Mouse (Mus musculus): Measurements from ENCODE around the gene Sgsh. TPM values are rescaled to one million over a fixed set of nuclear protein-coding genes. Genes with fewer than 3 reads are reported as not detected.
A peak's percentile ranks its signal among the peaks of the same experiment; 100 is the strongest.
"Not testable (repeated sequence)": the region's sequence is repeated elsewhere in the genome, so short reads cannot be mapped to it uniquely, and the experiment has no call there.

Gene Sgsh
- 21.6 and 26.9 TPM in 2 replicates for total RNA-seq (2021)
- long read RNA-seq, full-length matches to known transcripts = 4 of 17 reads
- long read RNA-seq, partial matches to known transcripts = 3 of 17 reads
- long read RNA-seq, other reads (novel, unspliced or antisense) = 10 of 17 reads

GRCm38 (mm10) chr11:119355443-119356385 is at the start of gene Sgsh, which contains the start of gene Slc26a11:
Gene Sgsh, minus strand, starts transcription at chr11:119355536.
Gene Slc26a11, plus strand, starts transcription at chr11:119355557.
- peak; percentile 94 for DNase-seq

- peak; percentile 41 for DNase-seq
Observed at GRCm38 (mm10) chr11:119404627-119405026, 49.3 kb upstream of the Sgsh start.

GRCm38 (mm10) chr11:119402501-119403160 is 47.3 kb upstream of the Sgsh start:
- no peak for DNase-seq

GRCm38 (mm10) chr11:119396461-119396860 is 41.1 kb upstream of the Sgsh start:
- DNase-seq = no peak

GRCm38 (mm10) chr11:119395931-119396330 is 40.6 kb upstream of the Sgsh start:
- DNase-seq = no peak

- no peak for DNase-seq
Observed at GRCm38 (mm10) chr11:119395394-119395793, 40.1 kb upstream of the Sgsh start.

GRCm38 (mm10) chr11:119394210-119394609 is 38.9 kb upstream of the Sgsh start:
- no peak for DNase-seq

- DNase-seq = no peak
Observed at GRCm38 (mm10) chr11:119393483-119393804, 38.1 kb upstream of the Sgsh start.

- DNase-seq = peak; percentile 65
Observed at GRCm38 (mm10) chr11:119392800-119393482, 37.6 kb upstream of the Sgsh start, which contains the start of gene Rnf213. Gene Rnf213, plus strand, starts transcription at chr11:119393100.

GRCm38 (mm10) chr11:119392001-119392614 is 36.8 kb upstream of the Sgsh start:
- DNase-seq = peak; percentile 74

- no peak for DNase-seq
Observed at GRCm38 (mm10) chr11:119391386-119392000, 36.2 kb upstream of the Sgsh start.

- peak; percentile 76 for DNase-seq
Observed at GRCm38 (mm10) chr11:119390271-119391231, 35.2 kb upstream of the Sgsh start.

GRCm38 (mm10) chr11:119389851-119390270 is 34.5 kb upstream of the Sgsh start:
- DNase-seq = peak; percentile 89

- not testable (repeated sequence) for DNase-seq
Observed at GRCm38 (mm10) chr11:119387273-119387672, 31.9 kb upstream of the Sgsh start.

GRCm38 (mm10) chr11:119386306-119386705 is 31.0 kb upstream of the Sgsh start:
- no peak for DNase-seq

GRCm38 (mm10) chr11:119384904-119385303 is 29.6 kb upstream of the Sgsh start:
- DNase-seq = no peak

GRCm38 (mm10) chr11:119382338-119382850 is 27.1 kb upstream of the Sgsh start:
- no peak for DNase-seq

- DNase-seq = no peak
Observed at GRCm38 (mm10) chr11:119381631-119382337, 26.4 kb upstream of the Sgsh start.

GRCm38 (mm10) chr11:119378551-119378950 is 23.2 kb upstream of the Sgsh start:
- DNase-seq = no peak

Measured in adrenal gland, postnatal 25 days (tissue).